Mouse (Mus musculus): Measurements from ENCODE around the gene Col25a1.

Col25a1 gene

DNA sequence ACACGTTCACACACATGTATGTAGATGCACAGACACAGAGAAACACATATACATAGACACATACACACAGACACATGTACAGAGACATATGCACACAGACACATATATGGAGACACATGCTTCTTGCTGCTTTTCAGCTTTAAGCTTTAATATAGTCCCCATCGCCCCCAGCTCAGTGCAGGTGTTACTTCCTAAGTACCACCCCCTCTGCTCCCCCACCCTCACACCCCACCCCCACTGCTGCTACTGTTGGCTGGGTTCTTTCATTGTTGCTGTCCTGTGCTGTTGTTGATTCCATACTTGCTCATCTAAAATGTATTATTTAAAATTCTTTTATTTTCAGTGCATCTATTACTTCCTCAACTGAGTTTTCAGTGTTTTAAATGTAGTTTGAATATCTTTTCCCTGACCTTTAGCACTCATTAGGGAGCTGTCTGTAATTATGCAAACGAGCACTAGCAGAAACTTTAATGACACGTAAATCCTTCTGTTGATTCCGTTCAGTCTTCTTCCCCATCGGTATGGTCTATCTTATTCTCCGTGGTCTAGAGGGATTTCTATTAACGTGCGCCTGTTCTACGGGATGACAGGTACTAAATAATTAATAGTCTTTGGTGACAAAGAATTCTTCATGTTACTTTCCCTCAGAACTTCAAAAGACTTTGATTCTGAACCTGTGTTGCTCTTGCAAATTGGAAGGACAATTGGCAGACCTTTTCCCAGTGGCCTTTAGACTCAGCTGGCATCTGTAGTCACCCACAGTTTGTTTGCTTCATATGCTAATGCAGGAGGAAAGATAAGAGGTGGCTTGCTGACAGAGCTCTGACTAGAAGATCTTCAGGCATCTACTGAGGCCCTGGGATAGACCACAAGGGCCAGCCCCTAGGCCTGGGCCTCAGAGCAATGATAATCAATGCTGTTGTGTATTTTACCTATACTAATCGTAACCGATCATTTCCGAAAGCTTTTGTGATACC is 196.0 kb downstream of the Col25a1 start:
- no peak for DNase-seq

GRCm38 (mm10) chr3:130328909-130329308 is 197.6 kb downstream of the Col25a1 start:
- DNase-seq, result no peak

DNA sequence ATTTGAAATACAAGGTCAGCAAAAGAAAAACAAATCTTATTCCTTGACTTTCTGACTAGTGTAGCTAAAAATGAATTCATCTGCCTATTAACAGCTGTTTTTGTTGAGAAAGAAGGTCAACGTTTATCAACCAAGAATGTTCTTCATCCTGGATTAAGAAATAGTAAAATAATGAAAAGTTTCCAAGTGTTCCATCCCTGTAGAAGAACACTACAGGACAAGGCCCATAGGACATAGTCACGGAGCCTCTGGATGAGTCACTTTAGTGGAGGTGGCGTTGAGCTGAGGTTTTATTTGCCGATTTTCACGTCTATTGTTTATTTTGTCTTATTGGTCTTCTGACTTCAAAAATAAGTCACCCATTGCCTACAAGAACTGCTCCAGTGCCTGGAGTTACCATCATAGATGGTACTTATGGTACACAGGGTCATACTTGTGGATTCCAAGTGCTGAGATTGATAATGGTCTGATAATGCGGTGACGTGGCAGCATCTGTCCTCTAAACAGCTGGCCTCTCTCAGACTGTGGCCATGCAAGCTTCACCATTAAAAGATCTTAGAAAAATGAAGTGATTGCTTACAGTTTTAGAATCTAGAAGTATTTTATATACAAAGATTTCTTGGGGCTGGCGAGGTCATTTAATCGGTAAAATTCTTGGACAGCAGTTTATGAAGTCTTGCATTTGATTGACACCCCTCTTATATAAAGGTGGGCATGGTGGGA is 198.7 kb downstream of the Col25a1 start:
- no peak for DNase-seq

DNA sequence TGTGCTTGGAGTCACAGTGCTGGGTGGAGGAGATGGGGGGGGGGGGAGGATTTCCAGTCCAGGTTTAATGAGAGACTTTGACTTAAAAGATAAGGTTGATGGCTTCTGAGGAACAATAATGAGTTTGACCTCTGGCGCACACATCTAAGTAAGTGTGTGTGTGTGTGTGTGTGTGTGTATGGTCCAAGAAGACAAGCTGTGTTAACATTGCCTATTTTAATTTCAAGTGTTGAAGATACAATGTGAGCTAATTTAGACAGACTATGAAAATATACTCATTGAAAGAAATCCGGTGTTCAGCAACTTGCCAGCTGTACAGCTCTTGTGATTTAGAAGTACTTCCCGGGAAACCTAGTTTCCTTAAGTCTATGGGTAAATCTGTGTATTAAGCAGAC is 199.3 kb downstream of the Col25a1 start:
- DNase-seq, result no peak

GRCm38 (mm10) chr3:130332347-130332913 is 201.1 kb downstream of the Col25a1 start:
- no peak for DNase-seq

DNA sequence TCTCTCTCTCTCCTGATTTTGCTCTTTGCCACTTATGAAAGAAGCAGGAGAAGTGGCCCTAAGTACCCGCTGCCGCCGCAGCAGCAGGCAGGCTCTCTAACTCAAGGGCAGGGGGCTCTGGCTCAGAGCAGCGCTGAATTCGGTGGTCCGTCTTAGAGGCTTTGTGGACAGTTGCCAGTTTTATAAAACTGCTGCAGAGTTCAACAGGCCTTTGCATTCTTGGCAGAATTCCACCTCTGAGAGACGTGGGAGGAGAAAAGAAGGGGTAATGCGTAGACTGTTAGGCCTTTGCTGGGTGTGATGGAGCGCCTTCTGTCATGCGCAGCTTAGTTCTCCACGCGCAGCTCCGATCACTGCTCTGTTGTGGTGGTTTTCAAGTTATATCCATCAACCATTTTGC is 206.6 kb downstream of the Col25a1 start:
- no peak for DNase-seq

DNA sequence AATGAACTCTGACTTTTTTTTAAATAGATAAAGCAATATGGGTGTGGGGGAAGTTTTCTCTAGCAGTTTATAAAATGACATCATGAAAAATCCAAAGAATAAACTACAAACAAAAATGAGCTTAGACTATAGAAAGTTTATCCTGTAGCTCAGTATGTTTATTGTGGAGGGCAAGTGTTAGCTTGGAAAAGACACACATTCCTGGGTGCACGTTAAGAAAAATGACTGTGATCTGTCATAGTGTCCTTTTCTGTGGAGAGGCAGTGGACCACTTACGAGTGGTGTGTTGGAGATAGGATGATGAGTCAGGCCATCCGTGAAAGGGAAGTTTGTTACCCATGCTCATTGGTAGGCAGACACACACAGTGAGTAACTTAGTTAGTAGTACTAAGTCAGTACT is 207.1 kb downstream of the Col25a1 start:
- DNase-seq, result no peak

GRCm38 (mm10) chr3:130350161-130350560 is 218.9 kb downstream of the Col25a1 start:
- DNase-seq, result no peak

- no peak for DNase-seq
Observed at GRCm38 (mm10) chr3:130354399-130355039, 223.2 kb downstream of the Col25a1 start.

GRCm38 (mm10) chr3:130356575-130357173 is 225.4 kb downstream of the Col25a1 start:
- DNase-seq, result no peak

DNA sequence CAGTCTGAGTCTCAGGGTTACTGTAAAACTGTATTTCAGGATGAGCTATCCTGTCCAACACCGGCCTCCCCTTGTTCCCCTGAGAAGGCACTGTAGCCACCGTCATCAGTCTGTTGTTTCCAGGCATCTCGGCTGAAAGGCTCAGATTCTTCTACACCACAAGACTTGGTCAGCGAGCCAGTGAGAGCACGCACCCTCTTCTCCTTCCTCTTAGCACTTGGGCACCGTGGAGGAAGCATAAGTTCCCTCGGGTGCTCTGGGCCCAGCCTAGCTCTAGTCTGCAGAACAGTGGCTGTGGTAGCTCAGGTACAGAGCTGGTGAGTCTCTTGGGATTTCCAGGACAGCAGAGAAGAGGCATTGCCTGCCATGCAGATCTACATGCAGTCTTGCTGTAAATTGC is 229.5 kb downstream of the Col25a1 start:
- DNase-seq, result no peak

DNA sequence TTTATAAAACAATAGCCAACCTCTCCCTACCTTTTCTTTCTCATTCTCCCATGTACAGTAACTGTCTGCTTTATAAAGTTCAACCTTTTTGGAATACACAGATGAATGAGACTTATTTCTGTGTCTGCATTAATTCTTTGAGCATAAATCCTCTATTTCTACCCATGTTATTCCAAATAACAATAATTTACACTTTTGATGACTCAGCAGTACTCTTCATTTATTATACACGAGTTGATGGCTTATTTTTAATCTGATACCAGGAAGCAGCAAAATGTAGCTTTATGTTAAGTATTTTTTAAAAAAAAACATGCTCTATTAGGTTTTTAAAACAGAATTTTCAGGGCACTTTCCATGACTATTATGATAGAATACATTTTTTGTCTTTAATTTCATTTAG is 230.6 kb downstream of the Col25a1 start:
- DNase-seq, result no peak

GRCm38 (mm10) chr3:130362797-130363367 is 231.6 kb downstream of the Col25a1 start:
- DNase-seq, result no peak

DNA sequence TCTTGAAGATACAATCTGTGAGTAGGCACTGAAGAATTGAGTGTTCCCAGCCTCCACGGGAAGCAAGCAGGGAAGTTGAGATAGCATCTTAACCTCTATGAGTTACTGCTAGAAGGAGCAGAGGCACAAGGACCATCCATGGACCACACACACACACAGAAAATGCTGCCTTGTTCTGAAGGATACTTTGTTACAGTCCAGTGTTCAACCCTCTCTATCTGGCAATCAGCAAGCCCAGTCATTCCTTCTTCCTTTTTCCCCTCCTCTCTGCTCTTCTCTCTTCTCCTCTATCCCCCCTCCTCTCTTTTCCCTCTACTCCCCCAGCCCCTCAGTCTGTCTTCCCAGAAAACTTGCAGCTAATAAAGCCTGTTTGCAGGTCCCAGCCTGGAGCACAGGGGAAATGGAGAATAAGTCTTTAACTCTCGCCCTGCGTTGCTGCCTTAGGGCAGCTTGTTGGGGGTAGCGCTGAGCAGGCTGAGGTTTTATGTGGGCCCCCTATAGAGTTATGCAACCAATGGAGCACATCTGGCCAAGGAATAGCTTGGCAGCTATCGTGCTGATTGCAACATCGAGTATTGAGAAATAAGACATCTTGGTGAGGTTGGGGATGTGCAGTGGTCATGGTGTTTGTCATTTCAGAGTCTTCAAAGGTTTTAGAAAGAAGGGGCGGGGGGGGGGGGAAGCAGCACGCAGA is 235.8 kb downstream of the Col25a1 start:
- DNase-seq, result no peak

DNA sequence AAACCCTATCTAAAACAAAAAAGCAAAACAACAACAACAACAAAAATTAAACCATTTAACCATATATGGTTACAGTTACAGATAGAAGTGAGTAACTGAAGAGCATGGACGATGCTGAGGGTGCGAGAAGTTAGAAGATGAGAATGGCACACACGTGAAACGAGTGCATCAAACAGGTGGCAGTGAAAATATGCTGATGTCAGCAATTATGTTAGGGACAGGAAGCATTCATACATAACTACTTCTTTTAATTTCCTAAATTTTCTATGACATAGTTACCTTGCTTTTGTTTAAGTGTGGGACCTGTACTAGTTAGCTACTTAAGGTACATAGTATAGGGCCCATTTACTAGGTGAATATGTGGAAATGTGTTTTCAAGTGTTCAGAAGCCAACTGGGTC is 237.1 kb downstream of the Col25a1 start:
- no peak for DNase-seq

DNA sequence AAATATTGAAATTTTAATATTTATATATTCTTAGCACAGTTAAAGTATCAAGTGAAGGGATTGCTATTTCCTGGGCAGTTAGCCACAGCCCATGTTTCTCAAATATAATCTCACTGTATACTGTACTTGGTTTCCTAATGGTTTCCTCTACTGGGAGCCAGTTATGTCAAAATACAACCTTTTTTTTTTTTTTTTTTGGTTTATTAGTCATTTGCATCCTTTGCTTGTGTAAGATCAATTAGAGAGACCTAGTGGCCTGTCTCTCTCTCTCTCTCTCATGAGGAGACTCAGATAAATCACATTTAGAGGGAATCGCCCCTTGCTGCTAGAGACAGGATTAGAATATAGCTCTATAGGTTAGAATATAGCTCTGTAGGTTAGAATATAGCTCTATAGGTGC is 237.8 kb downstream of the Col25a1 start:
- no peak for DNase-seq

- DNase-seq, result no peak
Observed at GRCm38 (mm10) chr3:130370167-130370566, 238.9 kb downstream of the Col25a1 start.

DNA sequence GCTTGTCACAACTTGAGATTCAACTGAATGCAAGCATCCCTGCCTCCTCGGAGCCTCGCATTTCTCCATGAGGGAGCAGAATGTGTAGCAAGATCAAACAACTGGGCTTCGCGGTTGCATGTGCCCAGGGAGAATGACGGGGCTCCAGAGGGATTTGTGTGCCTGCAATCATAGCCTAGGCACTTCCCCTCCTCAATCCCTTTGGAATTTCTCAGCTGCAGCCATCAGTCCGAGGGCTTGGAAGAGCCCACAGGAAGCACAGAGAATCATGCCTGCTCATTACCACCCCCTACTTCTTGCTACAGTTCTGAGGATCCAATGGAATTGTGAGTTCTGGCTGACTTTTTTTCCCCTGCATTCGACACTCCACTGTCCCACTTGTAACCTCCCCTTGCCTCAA is 241.8 kb downstream of the Col25a1 start:
- no peak for DNase-seq

GRCm38 (mm10) chr3:130374620-130375341 is 243.5 kb downstream of the Col25a1 start:
- no peak for DNase-seq

GRCm38 (mm10) chr3:130377786-130378185 is 246.5 kb downstream of the Col25a1 start:
- DNase-seq, result no peak

- no peak for DNase-seq
Observed at GRCm38 (mm10) chr3:130378626-130379025, 247.3 kb downstream of the Col25a1 start.

All from thymus, postnatal 36 days (tissue).